Mouse (Mus musculus): ENCODE results near the gene Tacc2. TPM values are rescaled to one million over a fixed set of nuclear protein-coding genes. Genes with fewer than 3 reads are reported as not detected.

Tacc2 gene
- polyA plus RNA-seq, 1 experiment = 44.6 TPM

DNA sequence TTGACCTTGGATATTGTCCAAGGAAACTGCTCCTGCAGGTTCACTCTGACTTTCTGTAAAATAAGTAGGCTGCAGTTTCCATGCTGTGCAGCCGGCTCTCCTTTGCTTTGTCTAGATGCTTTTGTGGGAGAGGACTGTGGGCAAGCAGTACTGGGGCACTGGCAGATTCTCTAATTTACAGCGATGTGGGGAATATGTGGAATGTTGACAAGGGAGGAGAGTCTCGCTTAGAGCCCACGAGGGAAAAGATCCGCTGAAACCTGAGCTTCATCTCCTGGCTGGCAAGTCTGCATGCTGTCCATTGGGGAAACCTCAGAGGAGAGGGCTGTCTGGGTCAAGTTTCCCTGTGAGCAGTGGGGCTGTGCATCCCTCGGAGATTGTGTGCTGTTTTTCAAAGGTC is 60.6 kb downstream of the Tacc2 start:
- no peaks in the 10 kb centered on the region; the same call in 1 of the 2 replicates for H3K4me1 ChIP-seq (ENCODE audit: control insufficient read depth, insufficient read depth, low read length)
- no peak overlapping the region for H3K4me3 ChIP-seq (ENCODE audit: insufficient read depth, low read length)
- H3K27ac ChIP-seq (ENCODE audit: insufficient read depth, low read length) = no peak overlapping the region
- TF ChIP-seq CTCF (IDR thresholded peaks at IDR 0.05; ENCODE audit: extremely low read depth, insufficient read depth, low read length) = no peak
- no peak for TF ChIP-seq POLR2A (IDR thresholded peaks at IDR 0.05; ENCODE audit: extremely low read depth, insufficient read depth, low read length)

DNA sequence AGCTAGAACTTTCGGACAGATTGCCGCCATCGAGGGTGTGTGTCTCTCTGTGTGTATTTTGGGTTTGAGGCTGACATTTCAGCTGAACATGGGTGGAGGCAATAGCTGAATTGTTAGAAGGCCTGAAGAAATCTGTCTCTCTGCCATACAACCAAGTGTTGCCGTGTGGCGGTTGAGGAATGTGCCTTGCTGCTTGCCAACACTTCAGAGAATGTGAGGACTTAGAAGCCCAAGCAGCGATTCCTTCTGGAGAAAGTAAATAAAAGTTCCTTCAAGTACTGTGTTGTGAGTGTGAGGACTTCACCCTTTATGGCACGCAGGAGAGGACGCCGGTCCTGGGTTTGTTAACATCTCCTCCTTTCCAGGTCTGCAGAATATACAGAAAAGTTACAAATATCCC is 63.4 kb downstream of the Tacc2 start:
- Histone ChIP-seq H3K4me3 (ENCODE audit: insufficient read depth, low read length) (no peak overlapping the region), H3K4me1 (ENCODE audit: control insufficient read depth, insufficient read depth, low read length) (no peaks in the 10 kb centered on the region; the same call in none of the 2 replicates), H3K27ac (ENCODE audit: insufficient read depth, low read length) (no peak overlapping the region)
- TF ChIP-seq CTCF (IDR thresholded peaks at IDR 0.05; ENCODE audit: extremely low read depth, insufficient read depth, low read length) = no peak
- TF ChIP-seq POLR2A (IDR thresholded peaks at IDR 0.05; ENCODE audit: extremely low read depth, insufficient read depth, low read length) = no peak

DNA sequence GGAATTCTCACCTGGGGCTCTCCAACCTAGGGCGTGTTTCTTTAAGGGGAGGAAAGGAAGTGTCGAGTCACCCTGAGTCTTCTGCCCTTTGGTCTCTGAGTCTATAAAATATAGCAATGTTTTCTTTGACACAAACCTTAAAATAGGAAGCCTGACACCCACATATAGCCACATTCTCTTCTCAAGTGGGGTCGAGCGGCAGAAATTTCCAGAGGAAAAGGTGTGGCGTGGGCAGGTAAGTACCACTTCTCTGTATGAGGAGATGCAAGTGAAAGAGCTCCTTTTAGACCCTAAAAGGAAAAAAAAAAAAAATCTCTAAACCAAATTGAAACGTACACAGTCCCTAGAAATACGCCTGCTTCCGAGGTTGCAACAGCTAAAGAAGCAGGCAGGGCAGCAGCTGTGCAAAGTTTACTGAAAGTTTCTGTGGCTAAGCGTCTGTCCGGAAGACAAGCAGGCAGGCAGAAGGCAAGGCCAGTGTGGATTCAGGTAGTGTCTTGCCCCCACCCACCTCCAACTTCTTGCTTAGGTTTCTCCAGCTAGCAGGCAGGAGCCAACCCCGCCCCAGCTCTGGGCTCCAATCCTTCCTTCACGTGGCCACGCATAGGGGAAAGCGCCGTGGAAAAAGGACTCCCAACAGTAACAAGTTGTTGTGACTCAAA is 68.2 kb downstream of the Tacc2 start:
- Histone ChIP-seq H3K4me1 (ENCODE audit: control insufficient read depth, insufficient read depth, low read length) (no peaks in the 10 kb centered on the region; the same call in none of the 2 replicates), H3K4me3 (ENCODE audit: insufficient read depth, low read length) (peak overlapping the region; percentile 38), H3K27ac (ENCODE audit: insufficient read depth, low read length) (no peak overlapping the region)
- TF ChIP-seq CTCF (IDR thresholded peaks at IDR 0.05; ENCODE audit: extremely low read depth, insufficient read depth, low read length) (no peak), POLR2A (IDR thresholded peaks at IDR 0.05; ENCODE audit: extremely low read depth, insufficient read depth, low read length) (no peak)

DNA sequence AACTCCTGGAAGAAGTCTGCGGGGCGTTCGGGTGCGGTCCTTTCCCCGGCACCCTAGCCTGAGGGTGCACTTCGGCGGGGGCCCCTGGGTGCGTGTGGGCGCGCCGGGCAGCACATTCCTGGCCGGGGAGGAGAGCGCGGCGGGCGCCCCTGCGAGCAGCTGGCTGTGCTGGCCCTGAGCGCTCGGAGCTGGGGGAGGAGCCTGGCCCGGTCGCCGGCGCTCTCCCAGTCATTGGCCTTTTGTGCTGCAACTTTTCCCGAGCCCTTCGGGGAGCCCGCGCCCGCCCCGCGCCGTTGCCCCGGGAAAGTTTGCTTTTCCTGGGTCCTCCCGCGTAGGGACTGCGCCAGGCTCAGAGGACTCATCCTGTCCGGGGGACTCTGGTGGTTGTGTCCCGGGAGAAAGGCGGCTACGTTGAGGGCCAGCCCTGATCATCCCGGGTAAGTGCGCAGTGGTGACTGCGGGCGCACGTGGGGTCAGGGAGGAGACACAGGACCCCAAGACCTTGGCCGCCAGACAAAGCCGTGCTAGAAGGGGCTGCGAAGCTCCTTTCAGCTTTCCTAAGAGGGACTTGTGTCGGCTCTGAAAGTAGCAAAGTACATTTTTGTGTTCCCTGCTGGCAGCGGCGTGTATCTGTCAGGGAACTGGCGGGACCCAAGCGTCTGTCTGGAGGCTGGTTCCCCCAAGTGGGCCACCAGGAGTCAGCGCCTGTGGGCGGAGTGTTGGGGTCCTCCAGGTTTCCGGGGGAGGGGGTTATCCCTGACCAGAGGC is 68.9 kb downstream of the Tacc2 start:
- Histone ChIP-seq H3K4me3 (ENCODE audit: insufficient read depth, low read length) (peak overlapping the region; percentile 38), H3K4me1 (ENCODE audit: control insufficient read depth, insufficient read depth, low read length) (no peaks in the 10 kb centered on the region; the same call in 1 of the 2 replicates), H3K27ac (ENCODE audit: insufficient read depth, low read length) (peak overlapping the region; percentile 32; the same call in 1 of the 2 replicates)
- TF ChIP-seq POLR2A (IDR thresholded peaks at IDR 0.05; ENCODE audit: extremely low read depth, insufficient read depth, low read length) = no peak
- TF ChIP-seq CTCF (IDR thresholded peaks at IDR 0.05; ENCODE audit: extremely low read depth, insufficient read depth, low read length) = no peak

DNA sequence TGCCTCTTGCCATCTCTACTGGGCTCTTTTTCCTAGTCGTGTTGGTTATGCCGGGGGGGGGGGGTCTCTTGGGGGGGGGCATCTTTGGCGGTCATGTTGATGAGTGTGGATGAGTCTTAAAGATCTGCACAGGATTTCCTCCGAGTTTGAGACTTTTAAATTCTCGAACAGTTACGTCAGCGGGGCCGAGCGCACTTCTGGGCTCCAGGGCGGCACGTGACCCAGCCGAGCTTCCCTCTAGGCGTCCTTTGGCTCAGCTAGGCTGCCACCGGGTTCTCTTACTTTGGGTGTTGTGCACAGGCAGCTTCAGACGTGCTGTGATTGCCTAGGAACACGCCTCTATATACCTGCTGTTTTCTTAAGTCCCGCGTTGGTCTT is 69.5 kb downstream of the Tacc2 start:
- TF ChIP-seq CTCF (IDR thresholded peaks at IDR 0.05; ENCODE audit: extremely low read depth, insufficient read depth, low read length) = no peak
- TF ChIP-seq POLR2A (IDR thresholded peaks at IDR 0.05; ENCODE audit: extremely low read depth, insufficient read depth, low read length) = no peak
- Histone ChIP-seq H3K4me1 (ENCODE audit: control insufficient read depth, insufficient read depth, low read length) (no peaks in the 10 kb centered on the region; the same call in 1 of the 2 replicates), H3K4me3 (ENCODE audit: insufficient read depth, low read length) (peak overlapping the region; percentile 38), H3K27ac (ENCODE audit: insufficient read depth, low read length) (no peak overlapping the region)

DNA sequence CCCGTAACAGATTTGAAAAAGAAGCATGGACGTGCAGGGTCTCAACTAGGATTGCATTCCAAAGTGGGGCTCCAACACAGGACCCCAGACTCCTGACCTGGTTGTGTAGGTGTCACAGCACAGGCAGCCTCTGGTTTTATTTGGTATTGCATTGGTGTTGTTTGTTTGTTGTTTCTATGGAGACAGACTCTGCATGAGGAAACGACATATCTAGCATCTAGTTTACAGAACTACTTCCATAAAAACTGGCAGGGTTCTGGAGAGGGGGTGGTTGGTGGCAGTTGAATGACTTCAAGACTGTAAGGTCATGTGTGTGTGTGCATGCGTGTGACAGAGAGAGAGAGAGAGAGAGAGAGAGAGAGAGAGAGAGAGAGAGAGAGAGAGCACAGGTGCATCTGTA is 70.8 kb downstream of the Tacc2 start:
- no peaks in the 10 kb centered on the region; the same call in 1 of the 2 replicates for H3K4me1 ChIP-seq (ENCODE audit: control insufficient read depth, insufficient read depth, low read length)
- H3K4me3 ChIP-seq (ENCODE audit: insufficient read depth, low read length) = no peak overlapping the region
- H3K27ac ChIP-seq (ENCODE audit: insufficient read depth, low read length) = no peak overlapping the region
- no peak for TF ChIP-seq POLR2A (IDR thresholded peaks at IDR 0.05; ENCODE audit: extremely low read depth, insufficient read depth, low read length)
- no peak for TF ChIP-seq CTCF (IDR thresholded peaks at IDR 0.05; ENCODE audit: extremely low read depth, insufficient read depth, low read length)

DNA sequence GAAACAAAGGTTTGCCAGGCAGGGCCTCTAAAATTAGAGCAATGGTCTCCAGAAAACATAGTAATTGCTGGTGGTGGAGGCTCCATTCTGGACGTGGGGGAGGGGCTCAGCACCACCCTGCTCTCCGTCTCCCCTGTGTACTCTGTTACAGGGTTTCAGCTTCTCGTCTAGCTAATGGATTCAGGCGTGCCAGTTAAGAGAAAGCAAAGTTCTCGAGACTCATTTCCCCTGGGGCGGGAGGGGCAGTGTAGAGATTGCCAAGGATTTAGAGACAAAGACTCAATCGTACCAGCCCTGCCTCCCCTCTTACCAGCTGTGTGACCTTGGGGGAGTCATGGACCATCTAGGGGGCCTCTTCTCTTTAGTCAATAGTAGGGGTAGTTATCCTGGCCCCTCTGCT is 72.0 kb downstream of the Tacc2 start:
- no peak overlapping the region for H3K27ac ChIP-seq (ENCODE audit: insufficient read depth, low read length)
- no peak for TF ChIP-seq CTCF (IDR thresholded peaks at IDR 0.05; ENCODE audit: extremely low read depth, insufficient read depth, low read length)
- TF ChIP-seq POLR2A (IDR thresholded peaks at IDR 0.05; ENCODE audit: extremely low read depth, insufficient read depth, low read length) = no peak
- H3K4me3 ChIP-seq (ENCODE audit: insufficient read depth, low read length) = no peak overlapping the region
- no peaks in the 10 kb centered on the region; the same call in 1 of the 2 replicates for H3K4me1 ChIP-seq (ENCODE audit: control insufficient read depth, insufficient read depth, low read length)

DNA sequence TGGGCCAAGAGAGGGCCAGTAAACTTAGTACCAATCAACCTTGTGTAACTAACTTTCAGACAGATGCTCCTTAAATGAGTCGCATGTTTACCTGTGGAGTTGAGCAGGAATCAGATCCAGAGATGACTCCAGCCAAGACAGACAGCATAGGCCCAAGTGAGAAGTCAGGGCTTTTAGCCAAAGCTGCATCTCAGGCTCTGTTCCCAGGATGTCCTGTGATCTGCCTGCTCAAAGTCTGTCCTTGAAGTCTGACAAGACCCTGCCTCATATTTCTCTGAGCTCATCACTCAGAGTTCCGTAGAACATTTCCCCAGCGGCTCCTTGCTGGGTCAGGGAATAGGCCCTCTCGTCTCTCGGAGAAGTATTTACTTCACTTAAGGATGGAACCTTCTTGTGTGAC is 73.4 kb downstream of the Tacc2 start:
- Histone ChIP-seq H3K4me1 (ENCODE audit: control insufficient read depth, insufficient read depth, low read length) (no peaks in the 10 kb centered on the region; the same call in 1 of the 2 replicates), H3K4me3 (ENCODE audit: insufficient read depth, low read length) (no peak overlapping the region), H3K27ac (ENCODE audit: insufficient read depth, low read length) (no peak overlapping the region)
- no peak for TF ChIP-seq CTCF (IDR thresholded peaks at IDR 0.05; ENCODE audit: extremely low read depth, insufficient read depth, low read length)
- TF ChIP-seq POLR2A (IDR thresholded peaks at IDR 0.05; ENCODE audit: extremely low read depth, insufficient read depth, low read length) = no peak

DNA sequence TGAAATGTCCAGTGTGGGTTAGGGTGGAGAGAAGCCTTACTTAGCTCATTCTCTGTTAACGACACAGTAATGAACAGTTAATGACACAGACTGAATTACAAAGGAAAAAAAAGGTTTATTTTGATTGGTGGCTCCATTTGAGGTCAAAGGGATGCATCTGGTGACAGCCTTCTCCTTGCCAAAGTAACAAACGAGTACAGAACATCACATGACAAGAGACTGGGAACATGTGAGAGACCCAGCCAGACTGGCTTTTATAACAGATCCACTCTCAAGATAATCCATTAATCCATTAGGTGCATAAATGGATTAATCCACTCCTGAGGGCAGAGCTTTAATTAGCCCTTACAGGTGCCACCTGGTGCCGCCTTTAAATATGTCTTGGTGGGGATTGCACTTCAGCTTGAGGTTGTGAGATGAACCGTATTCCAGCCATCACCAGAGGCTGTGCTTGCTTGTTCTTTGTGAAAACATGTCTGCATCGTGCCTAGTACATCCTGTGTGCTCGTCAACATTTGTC is 75.9 kb downstream of the Tacc2 start:
- Histone ChIP-seq H3K27ac (ENCODE audit: insufficient read depth, low read length) (no peak overlapping the region), H3K4me3 (ENCODE audit: insufficient read depth, low read length) (no peak overlapping the region), H3K4me1 (ENCODE audit: control insufficient read depth, insufficient read depth, low read length) (no peaks in the 10 kb centered on the region; the same call in 1 of the 2 replicates)
- no peak for TF ChIP-seq POLR2A (IDR thresholded peaks at IDR 0.05; ENCODE audit: extremely low read depth, insufficient read depth, low read length)

Data from cortical plate, adult 2 months (tissue).